Mouse (Mus musculus) skeletal muscle tissue, adult 2 months (tissue): ENCODE results near the gene Dtx1.

ENCODE experiments used
- DNase-seq: peaks from one replicate; pipeline ENCODE4 v3.0.0-alpha.2; 2012; ENCODE audit warnings: low read depth, low spot score

Dtx1 gene

DNA sequence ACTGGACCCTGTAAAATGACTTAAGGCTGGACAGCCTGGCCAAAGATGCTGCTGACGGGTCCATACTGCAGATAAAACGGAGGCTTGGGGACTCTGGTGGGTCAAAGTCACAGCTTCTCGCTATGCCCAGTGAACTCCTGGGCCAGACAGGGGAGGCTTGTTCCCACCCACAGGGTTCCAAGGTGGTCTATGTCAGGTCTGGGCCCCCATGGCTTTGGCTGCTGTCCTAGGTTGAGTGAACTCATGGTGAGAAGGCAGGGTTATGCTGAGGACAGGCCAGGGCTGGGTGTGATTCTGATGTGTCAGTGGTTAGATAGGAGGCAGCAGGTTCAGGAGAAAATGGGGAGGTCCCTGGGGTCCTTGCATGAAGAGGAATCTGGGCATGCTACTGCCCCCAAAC lies 8.1 kb downstream of the Dtx1 start:
- DNase-seq, result no peak

DNA sequence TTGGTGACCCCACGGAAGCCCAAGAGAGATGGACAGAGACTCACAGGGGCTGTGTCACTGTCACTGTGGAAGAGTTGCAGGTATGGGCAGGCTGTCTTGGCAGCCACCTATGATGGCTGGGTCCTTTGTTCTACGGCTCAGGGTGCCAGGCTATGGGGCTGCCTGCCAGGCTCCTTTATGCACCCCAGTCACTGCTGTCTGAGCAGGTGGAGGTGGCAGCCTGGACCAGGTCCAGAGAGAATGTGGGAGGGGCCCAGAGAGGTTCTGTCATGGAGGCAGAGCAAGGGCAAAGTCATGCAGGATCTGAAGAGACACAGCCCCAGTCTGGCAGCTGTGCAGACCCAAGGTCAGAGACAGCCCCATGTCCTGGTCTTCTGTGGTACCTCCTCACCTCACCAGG lies 8.8 kb downstream of the Dtx1 start:
- DNase-seq, result no peak

DNA sequence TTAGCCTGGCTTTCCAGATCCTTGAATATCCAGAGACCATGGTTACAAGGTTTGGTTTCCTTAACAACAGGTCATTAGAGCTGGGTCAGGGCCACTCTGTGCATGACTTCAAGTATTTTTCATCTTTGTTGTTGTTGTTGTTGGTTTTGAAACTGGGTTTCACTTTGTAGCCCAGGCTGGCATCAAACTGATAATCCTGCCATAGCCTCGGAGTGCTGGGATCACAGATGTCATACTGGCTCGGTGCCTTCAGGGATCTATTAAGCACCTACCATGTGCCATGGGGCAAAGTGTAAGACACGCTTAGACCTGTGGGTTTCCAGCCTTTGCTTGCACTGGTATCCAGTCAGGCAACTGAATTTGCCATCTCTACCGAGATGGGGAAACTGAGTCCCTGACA lies 9.3 kb downstream of the Dtx1 start:
- no peak for DNase-seq

DNA sequence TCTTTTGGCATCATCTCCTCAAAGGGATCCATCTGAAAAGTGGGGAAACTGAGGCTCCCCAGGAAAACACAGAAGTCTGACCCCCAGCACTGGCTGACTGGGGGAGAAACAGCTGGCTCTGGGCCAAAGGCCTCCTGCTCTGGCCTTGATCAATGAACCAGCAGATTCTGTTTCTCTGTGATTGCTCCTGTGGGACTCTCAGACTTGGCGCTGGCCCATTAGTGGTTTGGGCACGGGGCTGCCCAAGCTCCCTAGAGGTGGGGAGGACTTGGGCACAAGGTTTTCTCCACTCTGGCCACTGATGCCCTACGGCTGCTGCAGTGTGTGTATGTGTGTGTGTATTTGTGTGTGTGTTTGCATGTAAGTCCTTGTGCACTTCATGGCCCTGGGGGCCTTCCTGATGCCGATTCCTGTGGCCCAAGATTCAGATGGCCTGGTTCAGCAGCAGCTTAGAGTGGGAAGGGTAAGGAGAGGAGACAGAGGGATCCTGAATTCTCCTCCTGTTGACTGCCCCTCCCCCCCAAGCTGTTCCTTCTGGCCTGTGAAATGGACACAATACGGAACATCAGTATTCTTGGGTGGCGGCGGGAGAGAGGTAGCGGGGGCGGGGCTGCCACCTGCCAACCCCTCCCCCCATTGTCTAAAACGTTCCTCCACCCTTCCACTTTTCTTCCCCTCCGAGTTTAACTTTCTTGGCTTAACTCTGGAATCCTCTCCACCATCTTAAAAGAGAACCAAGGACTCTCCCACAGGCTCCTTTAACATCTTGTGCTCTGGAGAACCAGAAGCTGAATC lies 10.5 kb downstream of the Dtx1 start:
- no peak for DNase-seq

DNA sequence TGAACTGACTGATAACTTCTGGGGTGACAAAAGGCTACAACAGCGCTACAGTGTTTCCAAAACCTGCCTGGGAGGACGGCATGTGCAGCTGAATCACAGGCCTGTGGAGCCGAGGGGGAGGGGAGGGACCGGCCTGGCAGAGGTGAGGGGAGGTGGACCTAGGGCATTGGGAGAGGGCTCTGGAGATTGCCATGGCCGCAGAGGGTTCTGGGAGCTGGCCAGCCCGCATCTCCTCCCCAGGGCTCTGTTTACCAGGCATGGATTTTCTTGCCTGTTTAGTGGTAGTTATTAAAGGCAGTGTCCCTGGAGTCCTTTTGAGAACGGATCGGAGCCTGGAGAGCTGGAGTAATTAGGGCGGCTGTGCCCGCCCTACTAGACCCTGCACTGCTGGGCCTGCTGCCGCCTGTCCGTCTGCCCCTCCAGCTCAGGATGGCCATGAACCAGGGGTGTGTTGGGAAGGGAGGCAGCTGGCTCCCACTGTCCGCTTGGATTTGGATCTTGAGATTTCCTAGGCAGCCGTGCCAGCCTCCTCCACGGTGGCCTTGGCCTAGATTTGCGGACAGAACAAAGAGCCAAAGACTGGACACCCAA lies 12.8 kb downstream of the Dtx1 start:
- no peak for DNase-seq

DNA sequence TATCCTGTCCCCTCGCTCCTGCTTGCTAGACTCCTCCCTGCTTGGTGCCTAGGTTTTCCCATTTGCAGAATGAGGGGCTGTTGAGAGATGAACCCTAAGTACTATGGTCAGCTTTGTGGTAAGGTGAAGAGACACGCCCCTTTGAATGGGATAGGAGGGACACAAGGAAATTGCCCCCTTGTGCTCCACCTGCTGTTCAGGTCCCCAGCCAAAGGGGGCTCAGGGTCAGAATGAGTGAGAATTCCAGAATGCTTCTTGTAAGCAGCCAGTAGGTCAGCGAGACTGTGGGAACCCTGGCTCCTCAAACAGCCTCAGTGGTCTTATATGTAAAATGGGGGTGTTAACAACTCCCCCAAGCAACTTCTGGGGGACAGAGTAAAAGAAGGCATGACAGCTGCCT lies 13.5 kb downstream of the Dtx1 start:
- DNase-seq, result no peak

DNA sequence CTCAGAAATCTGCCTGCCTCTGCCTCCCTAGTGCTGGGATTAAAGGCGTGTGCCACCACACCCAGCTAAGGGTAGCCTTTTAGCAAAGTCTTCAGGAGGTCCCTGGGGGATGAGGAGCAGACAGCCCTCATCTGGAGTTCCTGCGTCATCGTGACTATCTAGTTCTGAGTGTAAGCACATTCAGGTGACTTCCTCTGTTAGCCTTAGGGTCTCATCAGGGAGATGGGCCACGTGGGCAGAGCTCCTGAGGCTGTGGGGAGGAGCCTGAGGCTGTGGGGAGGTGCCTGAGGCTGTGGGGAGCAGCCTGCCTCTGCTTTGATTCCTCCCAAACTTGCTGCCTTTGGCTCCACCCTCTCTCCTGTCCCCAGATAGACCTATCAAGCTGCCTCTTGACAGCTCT lies 14.9 kb downstream of the Dtx1 start:
- no peak for DNase-seq

DNA sequence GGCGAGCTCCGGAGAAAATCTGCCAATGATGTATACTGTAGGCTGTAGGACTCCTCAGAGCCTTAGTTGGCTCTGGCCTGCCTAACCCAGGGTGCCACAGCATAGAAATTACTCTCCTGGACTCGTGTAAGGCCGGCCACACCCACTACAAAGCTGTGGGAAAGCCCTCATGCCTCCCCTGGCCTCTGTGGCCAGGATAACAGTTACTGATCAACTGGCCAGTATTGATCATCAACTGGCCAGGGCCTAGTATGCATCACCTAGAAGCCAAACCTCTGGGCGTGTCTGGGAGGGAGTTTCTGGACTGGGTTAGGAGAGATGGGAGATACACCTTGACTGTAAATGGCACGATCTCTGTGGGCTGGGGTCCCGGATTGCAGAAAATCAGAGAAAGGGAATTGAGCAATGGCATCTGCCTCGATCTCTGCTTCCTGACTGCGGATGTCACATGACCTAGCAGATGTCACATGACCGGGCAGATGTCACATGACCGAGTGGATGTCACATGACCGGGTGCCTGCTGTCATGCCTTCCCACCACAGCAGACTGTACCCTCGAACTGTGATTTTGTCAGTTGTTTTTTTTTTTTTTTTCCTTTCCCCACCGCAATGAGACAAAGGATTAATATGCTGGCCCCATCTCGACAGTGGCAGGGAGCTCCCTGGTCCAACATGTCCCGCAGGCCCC lies 15.5 kb downstream of the Dtx1 start:
- DNase-seq, result no peak

DNA sequence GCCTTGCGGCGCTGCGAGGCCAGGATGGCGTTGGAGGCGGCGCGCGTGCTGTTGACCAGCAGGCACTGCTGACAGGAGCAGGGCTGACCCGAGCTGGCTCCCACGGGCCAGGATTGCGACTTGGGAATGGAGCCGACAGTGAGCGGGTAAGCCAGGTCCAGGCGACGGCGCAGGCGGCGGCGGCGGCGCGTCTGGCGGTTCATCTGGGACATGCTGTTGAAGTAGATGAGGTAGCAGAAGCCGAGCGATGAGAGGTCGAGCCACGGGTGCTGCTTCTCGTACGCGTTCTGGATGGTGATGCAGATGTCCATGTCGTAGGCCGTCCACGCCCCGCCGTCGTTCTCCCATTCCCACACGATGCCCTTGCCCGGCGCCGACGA lies 17.0 kb downstream of the Dtx1 start:
- no peak for DNase-seq

DNA sequence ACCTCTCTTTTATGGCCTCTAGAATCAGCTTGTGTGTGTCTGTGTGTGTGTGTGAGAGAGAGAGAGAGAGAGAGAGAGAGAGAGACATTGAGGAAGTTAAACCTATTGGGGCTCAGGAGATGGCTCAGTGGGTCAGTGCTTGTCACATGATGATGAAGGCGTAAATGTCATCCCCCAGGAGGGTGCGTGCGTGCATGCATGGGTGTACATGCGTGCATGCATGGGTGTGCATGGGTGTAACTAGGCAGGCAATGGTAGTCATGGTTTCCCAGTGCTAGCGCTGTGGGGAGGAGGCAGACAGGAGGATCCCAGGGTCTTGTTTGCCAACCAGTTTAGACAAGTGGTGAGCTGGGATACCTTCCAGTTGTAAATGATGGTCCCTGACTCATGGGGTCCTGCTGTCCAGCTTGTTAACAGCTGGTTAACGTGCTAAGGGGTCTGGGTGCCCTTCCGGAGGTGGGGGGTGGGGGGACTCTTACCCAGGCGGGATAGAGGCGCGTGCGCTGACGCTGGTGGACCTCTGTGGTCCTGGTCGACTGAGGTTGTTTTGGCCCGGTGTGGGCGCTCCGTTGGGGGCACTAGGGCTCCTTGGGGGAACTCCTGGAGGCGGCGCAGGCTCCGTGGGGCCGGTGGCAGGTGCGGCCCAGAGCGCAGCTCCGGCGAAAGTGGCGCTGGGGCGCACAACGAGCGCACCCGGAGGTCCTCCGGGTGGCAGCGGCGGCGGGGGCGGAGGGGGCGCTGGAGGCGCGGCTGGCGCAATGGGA lies 17.6 kb downstream of the Dtx1 start:
- no peak for DNase-seq

DNA sequence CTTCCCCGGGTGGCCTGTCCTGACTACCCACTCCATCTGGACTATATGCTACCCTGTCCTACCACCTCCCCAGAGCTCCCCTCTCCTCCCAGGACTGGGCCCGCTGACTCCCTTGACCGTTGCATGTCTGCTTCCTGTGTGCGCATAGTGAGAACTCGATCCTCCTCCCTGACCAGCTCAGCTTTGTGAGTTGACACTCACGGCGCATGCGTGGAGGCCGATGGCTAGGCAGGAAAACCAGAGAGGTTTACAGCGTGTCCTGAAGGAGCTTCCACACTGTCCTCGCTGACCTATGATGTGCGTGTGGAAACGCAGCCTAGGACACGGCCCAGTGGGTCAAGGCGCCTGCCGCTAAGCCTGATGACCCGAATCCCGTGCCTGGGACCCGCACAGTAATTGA lies 19.7 kb downstream of the Dtx1 start:
- DNase-seq, result no peak

DNA sequence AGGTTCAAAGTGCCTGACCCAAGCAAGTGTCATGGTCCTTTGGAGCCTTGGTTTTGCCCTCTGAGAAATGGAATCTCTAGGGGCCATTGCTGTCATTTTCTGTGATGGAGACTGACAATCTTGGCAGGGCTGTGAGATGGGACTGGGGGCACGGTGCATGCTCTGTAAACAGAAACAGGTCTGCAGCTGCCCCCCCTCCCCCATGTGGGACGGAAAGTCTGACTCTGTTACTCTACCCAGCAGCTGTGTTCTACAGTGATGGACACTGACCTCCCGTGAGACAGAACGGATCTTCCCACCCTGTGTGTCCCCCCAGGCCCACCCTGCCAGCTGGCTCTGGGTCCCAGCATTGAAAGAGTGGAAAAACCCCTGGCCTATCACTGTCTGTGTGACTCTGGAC lies 21.3 kb downstream of the Dtx1 start:
- DNase-seq, result no peak

DNA sequence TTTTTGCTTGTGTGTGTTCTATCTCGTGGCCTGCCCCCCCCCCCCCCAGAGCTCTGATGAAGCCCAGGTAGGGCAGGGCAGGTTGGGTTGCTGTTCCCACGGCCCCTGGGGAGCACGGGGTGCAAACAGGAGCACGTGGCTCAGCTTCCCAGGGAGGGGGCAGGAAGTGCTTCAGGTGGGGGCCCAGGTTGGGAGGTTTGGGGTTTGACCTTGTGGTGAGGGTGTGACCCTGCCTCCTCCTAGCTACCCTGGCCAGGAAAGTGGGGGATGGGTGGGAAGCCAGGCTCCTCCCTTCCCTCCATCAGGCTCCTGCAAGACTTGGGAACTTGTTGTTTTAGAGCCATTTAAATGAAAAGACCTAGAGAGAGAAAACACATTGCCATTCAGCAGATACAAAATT lies 23.3 kb downstream of the Dtx1 start:
- no peak for DNase-seq

DNA sequence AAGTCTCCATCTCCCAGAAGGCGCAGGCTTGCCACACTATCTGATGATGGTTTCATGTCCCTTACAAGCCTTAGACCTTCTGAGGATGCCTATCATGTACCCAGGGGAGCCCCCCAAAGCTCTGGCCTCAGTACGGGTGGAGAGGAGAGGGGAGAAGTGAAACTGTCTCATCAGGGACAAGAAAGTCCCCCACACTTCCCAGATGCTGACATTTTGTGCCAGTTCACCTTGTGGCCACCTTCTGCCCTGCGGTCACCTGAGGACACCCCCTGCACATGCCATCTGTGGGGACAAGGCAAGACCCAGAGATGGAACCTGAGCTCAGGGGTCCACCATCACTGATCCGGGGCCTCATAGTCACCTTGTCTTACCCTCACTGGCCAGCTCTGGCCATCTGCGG lies 23.8 kb downstream of the Dtx1 start:
- DNase-seq, result no peak

DNA sequence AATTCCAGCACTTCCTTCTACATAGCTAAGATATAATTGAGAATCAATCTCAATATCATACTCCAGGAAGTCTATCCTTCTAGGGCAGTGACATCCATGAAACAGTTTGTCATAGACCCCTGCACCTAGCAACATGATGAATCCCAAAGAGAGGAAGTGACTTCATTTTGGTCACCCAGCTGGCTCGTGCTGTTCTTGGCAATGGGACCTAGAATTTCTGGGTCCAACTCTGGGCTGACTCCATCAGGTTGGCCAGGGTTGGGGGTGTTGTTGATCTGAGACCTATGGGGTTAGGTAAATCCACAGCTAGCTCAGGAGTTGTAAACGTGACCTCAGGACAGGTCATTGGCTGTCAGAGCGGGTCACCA lies 24.3 kb downstream of the Dtx1 start:
- no peak for DNase-seq

DNA sequence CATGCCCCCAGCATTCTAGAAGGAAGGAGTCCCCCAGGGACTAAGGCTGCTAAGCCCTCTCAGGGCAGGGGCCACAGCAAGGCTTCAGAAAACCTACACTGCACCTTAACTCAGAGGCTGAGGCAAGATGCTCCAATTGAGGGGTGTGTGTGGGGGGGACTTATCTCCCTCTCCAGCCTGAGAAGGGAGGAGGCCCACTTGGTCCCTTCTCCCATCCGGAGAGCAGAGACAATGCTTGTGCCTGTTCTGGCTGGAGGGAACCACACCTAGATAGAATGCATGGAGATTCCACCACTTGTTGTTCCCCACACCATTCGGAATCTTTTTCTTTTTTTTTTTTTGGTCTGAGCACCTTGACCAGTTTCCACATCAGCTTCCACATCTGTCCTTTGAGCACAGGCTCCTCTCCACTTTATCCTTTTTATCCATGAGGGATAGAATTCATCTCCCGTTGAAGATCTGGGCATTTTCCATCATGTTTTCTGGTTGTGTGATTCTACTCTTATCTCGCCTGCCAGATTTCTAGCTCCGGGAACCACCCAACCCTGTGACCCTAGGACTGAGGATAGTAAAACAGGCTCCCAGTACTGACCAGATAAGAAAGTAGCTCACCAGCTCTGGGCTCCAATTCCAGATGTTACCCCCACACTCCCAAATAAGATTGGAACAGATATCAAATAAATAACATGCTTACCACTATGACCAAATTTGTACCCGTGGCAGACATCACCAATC lies 24.8 kb downstream of the Dtx1 start:
- no peak for DNase-seq

DNA sequence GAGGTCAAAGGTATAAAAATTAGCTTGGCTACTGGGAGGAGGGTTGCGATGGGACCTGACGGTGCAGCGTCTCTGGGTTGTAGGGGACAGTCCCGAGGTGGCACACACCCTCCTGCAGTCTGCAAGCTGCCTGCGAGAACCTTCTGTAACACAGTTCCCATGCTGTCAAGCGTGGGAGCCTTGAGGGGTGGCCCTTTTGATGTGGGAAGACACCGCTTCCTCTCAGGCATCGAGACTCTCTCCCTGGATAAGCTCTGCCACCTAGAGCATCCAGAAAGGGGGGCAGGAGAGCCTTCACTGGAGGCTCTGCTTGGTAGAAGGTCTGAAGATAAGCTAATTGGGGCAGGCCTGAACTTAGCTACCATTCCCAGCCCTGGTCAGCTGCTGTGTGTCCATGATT lies 26.0 kb downstream of the Dtx1 start:
- DNase-seq, result no peak

DNA sequence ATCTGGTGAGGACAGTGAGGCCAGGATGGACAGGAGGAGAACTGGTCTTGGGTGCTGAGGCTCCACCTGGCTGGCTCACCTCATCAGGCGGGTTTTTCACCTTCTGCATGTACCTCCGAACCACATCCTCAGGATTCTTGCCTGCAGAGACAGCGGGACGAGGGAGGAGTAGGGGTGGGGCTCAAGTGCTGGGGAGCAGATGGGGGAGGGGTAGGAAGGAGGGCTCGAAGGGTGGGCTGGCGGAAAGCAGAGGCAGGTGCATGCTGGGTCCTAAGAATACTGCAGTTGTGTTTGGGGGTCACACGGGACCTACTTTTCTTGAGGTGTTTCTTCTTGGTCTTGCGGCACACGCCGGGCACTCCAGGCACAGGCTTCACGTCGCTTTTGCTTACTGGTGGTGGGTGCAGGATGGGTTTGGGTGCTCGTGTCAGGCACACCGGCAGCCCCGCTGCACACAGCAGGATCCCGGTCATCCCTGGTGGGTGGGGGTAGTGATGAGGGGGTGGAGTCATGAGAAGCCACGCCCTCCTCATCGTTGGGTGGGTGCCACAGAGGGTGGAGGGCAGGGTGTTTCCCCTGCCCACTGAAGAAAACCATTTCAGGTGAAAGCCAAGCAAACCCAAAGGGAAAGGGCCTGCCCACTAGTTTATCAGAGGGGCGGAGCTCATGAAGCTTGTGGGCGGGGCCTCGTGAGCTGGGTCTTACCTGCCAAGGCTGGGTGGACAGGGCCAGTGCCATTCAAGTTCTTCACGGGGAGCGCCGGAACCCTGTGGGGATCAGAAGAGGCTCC lies 28.6 kb downstream of the Dtx1 start:
- DNase-seq, result no peak

DNA sequence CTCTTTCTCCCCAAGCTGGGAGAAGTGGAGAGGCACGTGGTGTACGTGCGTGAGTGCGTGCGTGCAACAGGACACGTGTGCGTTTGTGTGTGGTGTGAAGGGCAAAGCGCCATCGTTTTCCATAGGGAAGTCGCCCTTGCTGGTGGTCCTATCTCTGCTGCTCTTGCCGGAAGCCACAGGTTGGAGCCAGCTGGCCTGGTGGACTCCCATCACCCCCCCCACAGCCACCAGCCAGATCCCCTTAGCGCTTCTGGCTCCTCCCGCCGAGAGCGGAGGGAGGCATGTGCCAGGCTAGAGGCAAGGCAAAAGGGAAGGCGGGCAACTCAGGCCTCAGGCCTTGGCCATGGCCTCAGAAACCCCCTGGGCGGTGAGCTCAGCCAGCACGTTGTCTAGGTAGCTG lies 30.8 kb downstream of the Dtx1 start:
- no peak for DNase-seq

DNA sequence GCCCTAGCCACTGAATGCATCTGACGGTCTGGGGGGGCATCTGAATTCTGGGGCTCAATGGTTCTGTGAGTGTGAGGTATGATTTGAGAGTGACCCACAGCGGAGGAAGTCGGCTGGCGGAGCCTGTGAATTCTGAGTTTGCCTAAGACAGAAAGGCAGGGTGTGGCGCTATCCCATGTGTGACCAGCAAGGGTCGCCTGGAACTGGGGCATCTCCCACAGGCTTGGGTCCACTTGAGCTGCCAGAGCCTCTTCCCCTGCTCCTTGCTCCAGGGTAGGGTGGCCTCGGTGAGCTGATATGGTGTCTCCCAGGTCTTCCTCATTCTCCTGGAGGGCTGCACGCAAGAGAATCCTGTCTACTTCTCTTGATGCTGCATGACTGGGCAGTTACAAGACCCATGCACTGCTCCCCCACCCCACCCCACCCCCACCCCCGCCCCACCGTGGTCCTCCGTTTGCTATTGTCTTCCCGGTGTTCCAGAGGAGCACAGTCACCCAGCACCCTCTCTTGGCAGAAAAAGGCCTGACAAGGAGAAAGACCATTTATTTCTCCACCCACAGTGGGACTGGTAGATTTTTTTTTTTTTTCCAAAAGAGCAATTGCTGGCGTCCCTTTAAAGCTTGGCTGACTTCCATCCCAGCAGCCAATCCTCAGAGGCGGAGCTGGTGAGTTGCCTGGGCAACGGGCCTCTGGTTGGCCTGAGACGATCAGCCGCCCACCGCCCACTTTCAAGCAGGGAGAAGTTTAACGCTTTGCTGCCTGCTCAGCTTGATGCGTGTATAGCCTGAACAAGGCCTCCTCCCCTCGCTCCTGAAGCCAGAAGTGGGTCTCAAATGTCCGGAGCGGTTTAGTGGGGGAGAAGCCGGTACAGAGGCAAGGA lies 31.8 kb downstream of the Dtx1 start:
- DNase-seq, result peak; percentile 56
